ENCODE assay signal across 10 mouse cellular contexts in genomic region chr16:18778461-18778860, GRCm38 (mm10). TPM values are rescaled to one million over a fixed set of nuclear protein-coding genes. Genes with fewer than 3 reads are reported as not detected.
DNase-seq lines count a peak whose midpoint lies in the region; ATAC-seq and TF ChIP-seq lines count a peak whose summit lies in the region.
"Had no signal": no experiment of that assay in that cellular context is flagged by ENCODE, and none has a peak within 500 bp of the region (broad histone marks: within the 10 kb centered on the region; RNA-seq: fewer than 3 reads in every experiment).

No protein-coding gene starts in this region.

- TF ChIP-seq POLR2A in heart, adult 2 months (IDR thresholded peaks at IDR 0.05; ENCODE audit: insufficient read depth, low read depth, low read length): no peak
- TF ChIP-seq POLR2A in olfactory bulb, adult 2 months (IDR thresholded peaks at IDR 0.05; ENCODE audit: insufficient read depth, low read depth, low read length): no peak

- H3K4me3 ChIP-seq in heart, adult 2 months: peak overlapping the region; percentile 67
- no peak overlapping the region for H3K4me3 ChIP-seq in heart, embryonic 12.5 days
- H3K4me3 ChIP-seq in lung, embryonic 15.5 days: peak overlapping the region; percentile 47
- H3K4me3 ChIP-seq in limb, embryonic 10.5 days: peak overlapping the region; percentile 51
- H3K4me3 ChIP-seq in olfactory bulb, adult 2 months (ENCODE audit: insufficient read depth, low read depth, low read length): peak overlapping the region; percentile 31

- H3K36me3 ChIP-seq in heart, adult 2 months (ENCODE audit: control insufficient read depth, insufficient read depth, low read length): no peaks in the 10 kb centered on the region; the same call in 1 of the 2 replicates
- H3K36me3 ChIP-seq in heart, embryonic 12.5 days: peaks cover 25% of the 10 kb centered on the region
- H3K36me3 ChIP-seq in lung, embryonic 15.5 days: peaks cover 14% of the 10 kb centered on the region; the same call in 1 of the 2 replicates
- peaks cover 42% of the 10 kb centered on the region for H3K36me3 ChIP-seq in limb, embryonic 10.5 days

- H3K4me1 ChIP-seq in heart, adult 2 months (ENCODE audit: control insufficient read depth, insufficient read depth, low read length): peaks cover 8% of the 10 kb centered on the region
- H3K4me1 ChIP-seq in heart, embryonic 12.5 days (replicated peaks): peaks cover 23% of the 10 kb centered on the region; the same call in 1 of the 2 replicates
- H3K4me1 ChIP-seq in lung, embryonic 15.5 days: peaks cover 8% of the 10 kb centered on the region; the same call in 1 of the 2 replicates
- peaks cover 21% of the 10 kb centered on the region for H3K4me1 ChIP-seq in limb, embryonic 10.5 days
- peaks cover 13% of the 10 kb centered on the region; the same call in 1 of the 2 replicates for H3K4me1 ChIP-seq in olfactory bulb, adult 2 months (ENCODE audit: control insufficient read depth, insufficient read depth, low read length)

- TF ChIP-seq EP300 in heart, adult 2 months (IDR thresholded peaks at IDR 0.05; ENCODE audit: insufficient read depth, low read depth, low read length): no peak

- no peaks in the 10 kb centered on the region for H3K79me2 ChIP-seq in heart, adult 2 months (replicated peaks; ENCODE audit: control insufficient read depth, insufficient read depth, low read length)

- no peak for DNase-seq in heart, adult 2 months
- DNase-seq in lung, postnatal 25 days (ENCODE audit: low spot score): no peak
- DNase-seq in limb, embryonic 10.5 days (ENCODE audit: low spot score): no peak
- DNase-seq in right cerebral cortex, postnatal 4 days: no peak
- DNase-seq in urinary bladder, adult 18-20 months (ENCODE audit: low spot score in 2 of 2): no peak
- DNase-seq: B cell, adult 2 months; kidney, adult 18-20 months had no signal

- intact Hi-C loops in heart, adult 2 months (cut with DNase I): no loop called here

- no peak for TF ChIP-seq CTCF in heart, adult 2 months (IDR thresholded peaks at IDR 0.05)
- TF ChIP-seq CTCF in olfactory bulb, adult 2 months (IDR thresholded peaks at IDR 0.05; ENCODE audit: insufficient read depth, low read depth, low read length): no peak

- 0 out of 2 replicates have a peak, but pooled peaks cover 3% of the 10 kb centered on the region for H3K27me3 ChIP-seq in heart, adult 2 months (ENCODE audit: control insufficient read depth, insufficient read depth, low read length)
- peaks cover 59% of the 10 kb centered on the region for H3K27me3 ChIP-seq in heart, embryonic 12.5 days (replicated peaks)
- H3K27me3 ChIP-seq in lung, embryonic 15.5 days: peaks cover 48% of the 10 kb centered on the region
- peaks cover 64% of the 10 kb centered on the region for H3K27me3 ChIP-seq in limb, embryonic 10.5 days (ENCODE audit: low read depth, poor library complexity, severe bottlenecking)

- H3K27ac ChIP-seq in heart, adult 2 months: peak overlapping the region; percentile 84
- no peak overlapping the region for H3K27ac ChIP-seq in heart, embryonic 12.5 days (ENCODE audit: poor library complexity, severe bottlenecking)
- H3K27ac ChIP-seq in lung, embryonic 15.5 days: peak overlapping the region; percentile 27
- H3K27ac ChIP-seq in limb, embryonic 10.5 days: no peak overlapping the region
- peak overlapping the region; percentile 16; the same call in 1 of the 2 replicates for H3K27ac ChIP-seq in olfactory bulb, adult 2 months (ENCODE audit: insufficient read depth, low read depth, low read length)

- WGBS in heart, adult 2 months: 40% methylated on average over 2 of the region's 2 CpGs
- WGBS in heart, embryonic 12.5 days: 73% methylated on average over 2 of the region's 2 CpGs
- WGBS in lung, embryonic 15.5 days: 31% methylated on average over 2 of the region's 2 CpGs
- WGBS in limb, embryonic 10.5 days: 55% methylated on average over 2 of the region's 2 CpGs
- 62% methylated on average over 2 of the region's 2 CpGs for WGBS in olfactory bulb, adult 2 months

- H3K9me3 ChIP-seq in heart, embryonic 12.5 days (replicated peaks): no peaks in the 10 kb centered on the region
- H3K9me3 ChIP-seq in lung, embryonic 15.5 days: no peaks in the 10 kb centered on the region
- H3K9me3 ChIP-seq in limb, embryonic 10.5 days (replicated peaks): no peaks in the 10 kb centered on the region

- ATAC-seq in heart, embryonic 12.5 days (ENCODE audit: insufficient number of reproducible peaks, low FRiP score): no peak
- no peak for ATAC-seq in lung, embryonic 15.5 days (ENCODE audit: borderline replicate concordance, extremely low read depth, low FRiP score, low TSS enrichment)

- no peak overlapping the region for H3K4me2 ChIP-seq in heart, embryonic 12.5 days
- H3K4me2 ChIP-seq in lung, embryonic 15.5 days: peak overlapping the region; percentile 60

- peak overlapping the region; percentile 74 for H3K9ac ChIP-seq in heart, adult 2 months (ENCODE audit: low read depth, low read length)
- H3K9ac ChIP-seq in heart, embryonic 12.5 days: no peak overlapping the region
- peak overlapping the region; percentile 46 for H3K9ac ChIP-seq in lung, embryonic 15.5 days

RNA-seq across cellular contexts. Expression of gene Cldn5, which starts 1.8 kb away (rescaled TPM):
- total RNA-seq in heart, adult 2 months (2021): 10 to 100 TPM; 14.7 to 19.5 TPM
- polyA plus RNA-seq in heart, adult 2 months (2012; rRNA removed): 27.6 and 38.3 TPM in 2 replicates
- polyA plus RNA-seq in heart, embryonic 12.5 days (2016; fragmentation: Nextera tagmentation; extraction: Ambion mirVana): 5.3 and 6.4 TPM in 2 replicates
- 117 and 126 TPM in 2 replicates for polyA plus RNA-seq in lung, embryonic 15.5 days (2015; fragmentation: Nextera tagmentation; extraction: Ambion mirVana)
- 18.7 and 21.4 TPM in 2 replicates for polyA plus RNA-seq in limb, embryonic 10.5 days (2016; fragmentation: Nextera tagmentation; extraction: Ambion mirVana)
- polyA plus RNA-seq in olfactory bulb, adult 2 months (2012; ENCODE audit: insufficient read depth, insufficient read length, low replicate concordance, missing spikeins): not detected in 2 replicates

RNA-seq across cellular contexts. Expression of gene Ufd1, which starts 33.1 kb away (rescaled TPM):
- total RNA-seq in heart, adult 2 months (2021): 10 to 100 TPM; 45.4 to 48.5 TPM
- 30.3 and 42.6 TPM in 2 replicates for polyA plus RNA-seq in heart, adult 2 months (2012; rRNA removed)
- polyA plus RNA-seq in heart, embryonic 12.5 days (2016; fragmentation: Nextera tagmentation; extraction: Ambion mirVana): 71.7 and 73.0 TPM in 2 replicates
- polyA plus RNA-seq in lung, embryonic 15.5 days (2015; fragmentation: Nextera tagmentation; extraction: Ambion mirVana): 92.2 and 94.1 TPM in 2 replicates
- polyA plus RNA-seq in limb, embryonic 10.5 days (2016; fragmentation: Nextera tagmentation; extraction: Ambion mirVana): 99.3 and 118 TPM in 2 replicates
- 154 TPM in 1 of 2 replicates, not detected in the other for polyA plus RNA-seq in olfactory bulb, adult 2 months (2012; ENCODE audit: insufficient read depth, insufficient read length, low replicate concordance, missing spikeins)

RNA-seq across cellular contexts. Expression of gene Cdc45, which starts 33.3 kb away (rescaled TPM):
- 1 to 10 TPM; 2.5 to 3.4 TPM for total RNA-seq in heart, adult 2 months (2021)
- polyA plus RNA-seq in heart, adult 2 months (2012; rRNA removed): 3.9 and 5.2 TPM in 2 replicates
- polyA plus RNA-seq in heart, embryonic 12.5 days (2016; fragmentation: Nextera tagmentation; extraction: Ambion mirVana): 38.6 and 38.9 TPM in 2 replicates
- 56.5 and 59.3 TPM in 2 replicates for polyA plus RNA-seq in lung, embryonic 15.5 days (2015; fragmentation: Nextera tagmentation; extraction: Ambion mirVana)
- polyA plus RNA-seq in limb, embryonic 10.5 days (2016; fragmentation: Nextera tagmentation; extraction: Ambion mirVana): 82.9 and 88.0 TPM in 2 replicates
- polyA plus RNA-seq in olfactory bulb, adult 2 months (2012; ENCODE audit: insufficient read depth, insufficient read length, low replicate concordance, missing spikeins): not detected in 2 replicates

RNA-seq across cellular contexts. Expression of gene 2510002D24Rik, which starts 57.9 kb away (rescaled TPM):
- 10 to 100 TPM; 23.3 to 25.5 TPM for total RNA-seq in heart, adult 2 months (2021)
- 46.9 and 68.1 TPM in 2 replicates for polyA plus RNA-seq in heart, adult 2 months (2012; rRNA removed)
- polyA plus RNA-seq in heart, embryonic 12.5 days (2016; fragmentation: Nextera tagmentation; extraction: Ambion mirVana): 32.7 and 34.7 TPM in 2 replicates
- polyA plus RNA-seq in lung, embryonic 15.5 days (2015; fragmentation: Nextera tagmentation; extraction: Ambion mirVana): 34.7 and 38.7 TPM in 2 replicates
- polyA plus RNA-seq in limb, embryonic 10.5 days (2016; fragmentation: Nextera tagmentation; extraction: Ambion mirVana): 35.9 and 39.8 TPM in 2 replicates
- not detected in 2 replicates for polyA plus RNA-seq in olfactory bulb, adult 2 months (2012; ENCODE audit: insufficient read depth, insufficient read length, low replicate concordance, missing spikeins)

RNA-seq across cellular contexts. Expression of gene Gm28539, which starts 57.9 kb away (rescaled TPM):
- 1 to 10 TPM in 1 of 2 experiments, not detected in 1; 1.3 TPM for total RNA-seq in heart, adult 2 months (2021)
- not detected in 2 replicates for polyA plus RNA-seq in heart, adult 2 months (2012; rRNA removed)
- polyA plus RNA-seq in heart, embryonic 12.5 days (2016; fragmentation: Nextera tagmentation; extraction: Ambion mirVana): not detected in 2 replicates
- not detected in 2 replicates for polyA plus RNA-seq in lung, embryonic 15.5 days (2015; fragmentation: Nextera tagmentation; extraction: Ambion mirVana)
- not detected in 2 replicates for polyA plus RNA-seq in limb, embryonic 10.5 days (2016; fragmentation: Nextera tagmentation; extraction: Ambion mirVana)
- not detected in 2 replicates for polyA plus RNA-seq in olfactory bulb, adult 2 months (2012; ENCODE audit: insufficient read depth, insufficient read length, low replicate concordance, missing spikeins)

Comparison
In these comparisons a context has a peak if more than half of its experiments do, and no peak if none do; other contexts are left out.
1. H3K27ac ChIP-seq: peak in heart, adult 2 months (single experiment), lung, embryonic 15.5 days (single experiment) and olfactory bulb, adult 2 months (single experiment); none in heart, embryonic 12.5 days (single experiment) and limb, embryonic 10.5 days (single experiment).